Mouse (Mus musculus) limb, embryonic 14.5 days (tissue): ENCODE measurements around the gene Tex50. TPM values are rescaled to one million over a fixed set of nuclear protein-coding genes. Genes with fewer than 3 reads are reported as not detected.

Source experiments
- ATAC-seq: fragments of 200-750 bp; cut with Nextera tagmentation; 2 replicates; pipeline ENCODE4 v1.8.0; 2017; ENCODE audit warnings: low read depth, moderate number of reproducible peaks, moderate TSS enrichment; ENCODE audit not compliant: low FRiP score
- DNase-seq: peaks from one replicate; pipeline ENCODE4 v3.0.0-alpha.2; 2015; ENCODE audit warnings: low spot score
- H3K27ac ChIP-seq: fragments of 300-500 bp; sonication (generic); replicated peaks from 2 replicates; pipeline ENCODE4 v1.5.1; 2014; ENCODE audit warnings: low read depth, mild to moderate bottlenecking, low read length, moderate library complexity, mixed read lengths
- H3K27me3 ChIP-seq: fragments of 300-500 bp; sonication (generic); 2 replicates; pipeline ENCODE4 v1.6.1; 2014; ENCODE audit warnings: low read length, mixed read lengths; ENCODE audit not compliant: control insufficient read depth, insufficient read depth
- H3K36me3 ChIP-seq: fragments of 300-500 bp; sonication (generic); 2 replicates; pipeline ENCODE4 v1.6.1; 2014; ENCODE audit warnings: mild to moderate bottlenecking, low read length, moderate library complexity, mixed read lengths; ENCODE audit not compliant: control insufficient read depth, insufficient read depth
- H3K4me1 ChIP-seq: fragments of 300-500 bp; sonication (generic); 2 replicates; pipeline ENCODE4 v1.6.1; 2014; ENCODE audit warnings: antibody characterized with exemption, low read length, mixed read lengths; ENCODE audit not compliant: control insufficient read depth, insufficient read depth
- H3K4me2 ChIP-seq: fragments of 300-500 bp; sonication (generic); replicated peaks from 2 replicates; pipeline ENCODE4 v1.6.1; 2014; ENCODE audit warnings: low read depth, mild to moderate bottlenecking, low read length, moderate library complexity; ENCODE audit not compliant: severe bottlenecking
- H3K4me3 ChIP-seq: fragments of 300-500 bp; sonication (generic); replicated peaks from 2 replicates; pipeline ENCODE4 v1.5.1; 2014; ENCODE audit warnings: low read length
- H3K9ac ChIP-seq: fragments of 300-500 bp; sonication (generic); 2 replicates; pipeline ENCODE4 v1.6.1; 2014; ENCODE audit warnings: mild to moderate bottlenecking, low read depth, low read length, moderate library complexity; ENCODE audit not compliant: severe bottlenecking
- H3K9me3 ChIP-seq: fragments of 300-500 bp; sonication (generic); 2 replicates; pipeline ENCODE4 v1.6.1; 2016; ENCODE audit warnings: low read length; ENCODE audit not compliant: control insufficient read depth
- POLR2A ChIP-seq: fragments of 200-500 bp; IDR thresholded peaks from 2 replicates; pipeline ENCODE4 v1.8.0; 2012; ENCODE audit warnings: inconsistent platforms, mild to moderate bottlenecking, moderate library complexity, borderline replicate concordance; ENCODE audit not compliant: insufficient read depth, insufficient read length; ENCODE audit errors: extremely low read depth
- WGBS: fragments of 180-500 bp; shearing (Covaris S2); extraction: QIAGEN DNeasy Blood & Tissue Kit; methylation state at CpG from one replicate; pipeline ENCODE4 v1.1.7; 2014; 5-methylcytosine and 5-hydroxymethylcytosine counted together
- polyA plus RNA-seq, 2 experiments: library from polyadenylated mRNA; depleted of rRNA in 1 of 2; stranded (reverse) in 1 of 2; unstranded in 1 of 2; fragments of >200 nt; fragmentation: Nextera tagmentation in 1 of 2; extraction: Ambion mirVana in 1 of 2; gene quantifications; 2 replicates each; pipeline versions ENCODE4 v1.2.1 to v1.2.3; 2012 to 2014

Gene Tex50
- polyA plus RNA-seq, 2 experiments = not detected

GRCm38 (mm10) chr1:161122661-161123418, 36.3 kb downstream of the Tex50 start:
- DNase-seq (no peak), ATAC-seq (no peak)
- Histone ChIP-seq H3K4me2 (no peak overlapping the region), H3K9me3 (no peaks in the 10 kb centered on the region), H3K9ac (no peak overlapping the region), H3K27ac (no peak overlapping the region), H3K4me3 (no peak overlapping the region), H3K4me1 (no peaks in the 10 kb centered on the region), H3K27me3 (no peaks in the 10 kb centered on the region), H3K36me3 (peaks cover 13% of the 10 kb centered on the region)
- TF ChIP-seq POLR2A = no peak
- WGBS = 88% methylated on average over 10 of the region's 10 CpGs

- Histone ChIP-seq H3K4me1 (no peaks in the 10 kb centered on the region), H3K4me2 (no peak overlapping the region), H3K27me3 (no peaks in the 10 kb centered on the region), H3K4me3 (no peak overlapping the region), H3K36me3 (peaks cover 2% of the 10 kb centered on the region), H3K9me3 (no peaks in the 10 kb centered on the region), H3K27ac (no peak overlapping the region), H3K9ac (no peak overlapping the region)
- TF ChIP-seq POLR2A = no peak
- ATAC-seq (no peak), DNase-seq (no peak)
Measured at GRCm38 (mm10) chr1:161114591-161114990, 44.5 kb downstream of the Tex50 start.

GRCm38 (mm10) chr1:161109216-161109615, 49.9 kb downstream of the Tex50 start:
- Histone ChIP-seq H3K4me2 (no peak overlapping the region), H3K27me3 (no peaks in the 10 kb centered on the region), H3K4me3 (no peak overlapping the region), H3K9ac (no peak overlapping the region), H3K9me3 (no peaks in the 10 kb centered on the region), H3K27ac (no peak overlapping the region), H3K4me1 (no peaks in the 10 kb centered on the region), H3K36me3 (peaks cover 26% of the 10 kb centered on the region)
- TF ChIP-seq POLR2A = no peak
- DNase-seq = no peak
- no peak for ATAC-seq
- WGBS = 88% methylated on average over 8 of the region's 8 CpGs

Other genes with a start within 250 kb of the Tex50 start
- 4.9 and 7.5 TPM in 2 replicates for gene Serpinc1, start 180.7 kb downstream of the Tex50 start, polyA plus RNA-seq (2012; rRNA removed)
- gene Serpinc1, start 180.7 kb downstream of the Tex50 start, polyA plus RNA-seq (2014; fragmentation: Nextera tagmentation; extraction: Ambion mirVana) = 3.3 and 6.2 TPM in 2 replicates
- gene Zbtb37, start 124.5 kb downstream of the Tex50 start, polyA plus RNA-seq (2012; rRNA removed) = 5.2 and 5.4 TPM in 2 replicates
- 6.9 and 9.3 TPM in 2 replicates for gene Zbtb37, start 124.5 kb downstream of the Tex50 start, polyA plus RNA-seq (2014; fragmentation: Nextera tagmentation; extraction: Ambion mirVana)
- gene Dars2, start 88.7 kb downstream of the Tex50 start, polyA plus RNA-seq (2012; rRNA removed) = 14.7 and 19.7 TPM in 2 replicates
- 22.6 and 23.8 TPM in 2 replicates for gene Dars2, start 88.7 kb downstream of the Tex50 start, polyA plus RNA-seq (2014; fragmentation: Nextera tagmentation; extraction: Ambion mirVana)
- gene Cenpl, start 88.6 kb downstream of the Tex50 start, polyA plus RNA-seq (2012; rRNA removed) = 13.1 and 13.3 TPM in 2 replicates
- 25.7 and 27.3 TPM in 2 replicates for gene Cenpl, start 88.6 kb downstream of the Tex50 start, polyA plus RNA-seq (2014; fragmentation: Nextera tagmentation; extraction: Ambion mirVana)
- gene Klhl20, start 27.8 kb downstream of the Tex50 start, polyA plus RNA-seq (2012; rRNA removed) = 18.6 and 20.5 TPM in 2 replicates
- 19.3 and 20.6 TPM in 2 replicates for gene Klhl20, start 27.8 kb downstream of the Tex50 start, polyA plus RNA-seq (2014; fragmentation: Nextera tagmentation; extraction: Ambion mirVana)
- gene Ankrd45, start 16.6 kb downstream of the Tex50 start, polyA plus RNA-seq (2012; rRNA removed) = 1.5 and 2.1 TPM in 2 replicates
- 1.1 and 1.5 TPM in 2 replicates for gene Ankrd45, start 16.6 kb downstream of the Tex50 start, polyA plus RNA-seq (2014; fragmentation: Nextera tagmentation; extraction: Ambion mirVana)
- 145 and 150 TPM in 2 replicates for gene Prdx6, start 91.9 kb upstream of the Tex50 start, polyA plus RNA-seq (2012; rRNA removed)
- gene Prdx6, start 91.9 kb upstream of the Tex50 start, polyA plus RNA-seq (2014; fragmentation: Nextera tagmentation; extraction: Ambion mirVana) = 368 and 370 TPM in 2 replicates
- gene Tnfsf4, start 236.1 kb upstream of the Tex50 start, polyA plus RNA-seq (2012; rRNA removed) = 0.06 and 0.10 TPM in 2 replicates
- gene Tnfsf4, start 236.1 kb upstream of the Tex50 start, polyA plus RNA-seq (2014; fragmentation: Nextera tagmentation; extraction: Ambion mirVana) = 0.11 TPM in 1 of 2 replicates, not detected in the other